Mouse (Mus musculus) E14TG2a.4 (cell line): Measurements from ENCODE around the gene Lrrtm4.

Experiments
- H3K27me3 ChIP-seq: 2 replicates; pipeline ENCODE4 v1.6.1; 2014; ENCODE audit warnings: low read length, control low read depth; ENCODE audit not compliant: insufficient read depth
- H3K36me3 ChIP-seq: 2 replicates; pipeline ENCODE4 v1.6.1; 2014; ENCODE audit warnings: low read length, control low read depth; ENCODE audit not compliant: insufficient read depth
- H3K4me1 ChIP-seq: replicated peaks from 2 replicates; pipeline ENCODE4 v1.6.1; 2014; ENCODE audit warnings: low read depth, low read length, control low read depth
- H3K4me3 ChIP-seq: replicated peaks from 2 replicates; pipeline ENCODE4 v1.5.1; 2014; ENCODE audit warnings: mild to moderate bottlenecking, low read length
- H3K9me3 ChIP-seq: 2 replicates; pipeline ENCODE4 v1.6.1; 2014; ENCODE audit warnings: low read length, control low read depth
- CTCF ChIP-seq: conservative IDR thresholded peaks from 2 replicates; pipeline ENCODE4 v1.5.1; 2014; ENCODE audit warnings: low read length
- NANOG ChIP-seq: IDR thresholded peaks from 2 replicates; pipeline ENCODE4 v1.6.1; 2014; ENCODE audit warnings: borderline replicate concordance, low read length, mixed read lengths
- POU5F1 ChIP-seq: IDR thresholded peaks from 2 replicates; pipeline ENCODE4 v1.6.1; 2014; ENCODE audit warnings: low read length, borderline replicate concordance

Gene Lrrtm4

GRCm38 (mm10) chr6:80263972-80264371, 245.3 kb downstream of the Lrrtm4 start:
- H3K36me3 ChIP-seq: no peaks in the 10 kb centered on the region
- TF ChIP-seq POU5F1: no peak
- no peak for TF ChIP-seq CTCF
- TF ChIP-seq NANOG: no peak
- H3K9me3 ChIP-seq: no peaks in the 10 kb centered on the region
- H3K4me1 ChIP-seq: no peaks in the 10 kb centered on the region
- H3K4me3 ChIP-seq: no peak overlapping the region
- no peaks in the 10 kb centered on the region for H3K27me3 ChIP-seq

- Histone ChIP-seq H3K36me3 (no peaks in the 10 kb centered on the region), H3K9me3 (no peaks in the 10 kb centered on the region), H3K27me3 (no peaks in the 10 kb centered on the region), H3K4me1 (no peaks in the 10 kb centered on the region), H3K4me3 (no peak overlapping the region)
- no peak for TF ChIP-seq POU5F1
- TF ChIP-seq CTCF: no peak
- no peak for TF ChIP-seq NANOG
Observed at GRCm38 (mm10) chr6:80264584-80264983, 245.9 kb downstream of the Lrrtm4 start.

- no peaks in the 10 kb centered on the region for H3K36me3 ChIP-seq
- no peak for TF ChIP-seq NANOG
- TF ChIP-seq POU5F1: no peak
- TF ChIP-seq CTCF: no peak
- no peaks in the 10 kb centered on the region for H3K9me3 ChIP-seq
- H3K27me3 ChIP-seq: no peaks in the 10 kb centered on the region
- no peaks in the 10 kb centered on the region for H3K4me1 ChIP-seq
- H3K4me3 ChIP-seq: no peak overlapping the region
Observed at GRCm38 (mm10) chr6:80265746-80266145, 247.1 kb downstream of the Lrrtm4 start.

- H3K27me3 ChIP-seq: no peaks in the 10 kb centered on the region
- TF ChIP-seq NANOG: no peak
- TF ChIP-seq CTCF: no peak
- no peak for TF ChIP-seq POU5F1
Observed at GRCm38 (mm10) chr6:80286968-80287367, 268.3 kb downstream of the Lrrtm4 start.

GRCm38 (mm10) chr6:80301871-80302270, 283.2 kb downstream of the Lrrtm4 start:
- Histone ChIP-seq H3K27me3 (no peaks in the 10 kb centered on the region), H3K4me3 (no peak overlapping the region), H3K9me3 (no peaks in the 10 kb centered on the region), H3K4me1 (no peaks in the 10 kb centered on the region), H3K36me3 (no peaks in the 10 kb centered on the region)
- TF ChIP-seq NANOG (no peak), CTCF (no peak), POU5F1 (no peak)

More at GRCm38 (mm10) chr6:80286968-80287367, 268.3 kb downstream of the Lrrtm4 start:
- Histone ChIP-seq H3K4me1 (no peaks in the 10 kb centered on the region), H3K9me3 (no peaks in the 10 kb centered on the region), H3K4me3 (no peak overlapping the region), H3K36me3 (no peaks in the 10 kb centered on the region)

- no peak for TF ChIP-seq NANOG
- TF ChIP-seq CTCF: no peak
- TF ChIP-seq POU5F1: no peak
- Histone ChIP-seq H3K36me3 (no peaks in the 10 kb centered on the region), H3K4me1 (no peaks in the 10 kb centered on the region), H3K27me3 (no peaks in the 10 kb centered on the region), H3K4me3 (no peak overlapping the region), H3K9me3 (no peaks in the 10 kb centered on the region)
Observed at GRCm38 (mm10) chr6:80303568-80303967, 284.9 kb downstream of the Lrrtm4 start.

- no peaks in the 10 kb centered on the region for H3K9me3 ChIP-seq
- no peaks in the 10 kb centered on the region for H3K4me1 ChIP-seq
- H3K36me3 ChIP-seq: no peaks in the 10 kb centered on the region
- H3K27me3 ChIP-seq: no peaks in the 10 kb centered on the region
- H3K4me3 ChIP-seq: no peak overlapping the region
- TF ChIP-seq CTCF: no peak
- TF ChIP-seq NANOG: no peak
Observed at GRCm38 (mm10) chr6:80328391-80328790, 309.7 kb downstream of the Lrrtm4 start.

- Histone ChIP-seq H3K4me3 (no peak overlapping the region), H3K27me3 (no peaks in the 10 kb centered on the region), H3K9me3 (no peaks in the 10 kb centered on the region), H3K36me3 (no peaks in the 10 kb centered on the region), H3K4me1 (no peaks in the 10 kb centered on the region)
- TF ChIP-seq POU5F1 (no peak), NANOG (no peak), CTCF (no peak)
Observed at GRCm38 (mm10) chr6:80331751-80332150, 313.1 kb downstream of the Lrrtm4 start.

- Histone ChIP-seq H3K4me1 (no peaks in the 10 kb centered on the region), H3K9me3 (no peaks in the 10 kb centered on the region)
- TF ChIP-seq CTCF: no peak
- TF ChIP-seq NANOG: no peak
- TF ChIP-seq POU5F1: no peak
Observed at GRCm38 (mm10) chr6:80352307-80352706, 333.6 kb downstream of the Lrrtm4 start.

More at GRCm38 (mm10) chr6:80352307-80352706, 333.6 kb downstream of the Lrrtm4 start:
- H3K4me3 ChIP-seq: no peak overlapping the region
- H3K27me3 ChIP-seq: no peaks in the 10 kb centered on the region
- H3K36me3 ChIP-seq: no peaks in the 10 kb centered on the region
